Mouse (Mus musculus) lung, postnatal 25 days (tissue): Measurements from ENCODE around the gene Net1.
"Not testable (repeated sequence)": the region's sequence is repeated elsewhere in the genome, so short reads cannot be mapped to it uniquely, and the experiment has no call there.

Source experiments
- DNase-seq: peaks from one replicate; pipeline ENCODE4 v3.0.0; 2022; ENCODE audit warnings: low spot score

Gene Net1

DNA sequence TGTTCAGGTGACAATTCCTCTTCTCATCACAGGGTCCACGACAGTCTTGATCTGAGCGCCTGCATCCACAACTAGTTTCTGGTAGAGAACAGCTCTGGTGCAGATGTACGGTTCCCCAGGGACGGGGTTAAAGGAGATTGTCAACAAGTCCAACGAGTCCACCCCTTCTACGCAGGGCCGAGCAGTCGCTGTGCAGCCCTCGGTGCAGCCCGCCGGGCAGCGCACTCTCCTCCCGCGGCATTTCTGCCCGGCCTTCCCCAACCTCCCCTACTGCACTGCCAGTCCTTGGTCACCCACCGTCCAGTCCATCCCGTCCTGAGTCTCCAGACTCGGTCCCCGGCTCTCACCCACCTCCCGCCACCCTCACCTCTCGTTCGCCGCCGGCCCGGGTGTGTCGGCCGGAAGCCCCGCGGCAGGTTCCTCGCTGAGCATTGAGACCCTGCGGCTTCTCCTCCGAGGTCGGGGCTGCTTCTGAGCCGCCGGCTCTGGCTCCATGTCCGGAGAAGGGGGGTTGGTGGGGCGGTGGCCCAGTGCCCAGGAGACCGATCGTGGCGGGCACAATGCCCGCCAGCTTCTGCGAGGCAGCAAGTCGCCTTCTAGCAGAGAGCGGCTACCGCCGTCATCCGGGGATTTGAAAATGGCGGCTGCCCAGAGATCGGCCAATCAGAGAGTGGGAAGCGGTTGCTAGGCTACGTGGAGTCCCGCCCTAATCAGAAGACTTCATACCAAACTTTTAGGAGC lies at the start of gene Net1, which contains the start of gene Tubal3:
Net1 (minus strand) TSS at position 650 of the 741 bp plus-strand sequence.
Tubal3 (plus strand) TSS at position 704 of the 741 bp plus-strand sequence.
- peak; percentile 88 for DNase-seq

DNA sequence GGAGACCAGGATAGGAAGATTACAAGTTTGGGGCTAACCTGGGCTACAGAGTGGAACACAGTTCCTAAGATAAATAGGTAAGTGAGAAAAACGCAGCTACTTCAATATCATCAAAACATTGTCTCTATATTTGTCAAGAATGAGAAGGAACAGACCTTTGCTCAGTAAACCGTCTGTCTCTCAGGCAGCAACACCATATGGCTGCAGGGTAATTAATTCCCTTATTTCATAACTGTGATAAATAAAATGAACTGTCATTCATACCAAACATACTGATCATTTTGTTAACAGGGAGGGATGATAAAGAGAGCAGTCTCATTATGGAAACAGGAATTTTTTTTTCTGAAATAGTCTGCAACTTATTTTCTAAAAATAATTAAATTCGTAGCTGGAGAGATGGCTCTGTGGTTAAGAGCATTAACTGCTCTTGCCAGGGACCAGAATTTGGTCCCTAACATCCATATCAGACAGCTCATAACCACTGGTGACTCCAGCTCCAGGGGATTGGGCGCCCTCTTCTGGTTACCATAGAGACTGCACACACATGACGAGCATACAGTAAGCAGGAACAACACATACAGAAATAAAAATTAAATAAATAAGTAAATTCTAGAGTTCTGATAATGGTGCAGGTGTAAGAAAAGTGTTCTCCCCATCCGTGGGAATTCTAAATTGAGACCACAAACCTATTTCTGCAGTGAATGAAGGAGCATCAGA lies 33.3 kb upstream of the Net1 start:
- DNase-seq, result no peak

DNA sequence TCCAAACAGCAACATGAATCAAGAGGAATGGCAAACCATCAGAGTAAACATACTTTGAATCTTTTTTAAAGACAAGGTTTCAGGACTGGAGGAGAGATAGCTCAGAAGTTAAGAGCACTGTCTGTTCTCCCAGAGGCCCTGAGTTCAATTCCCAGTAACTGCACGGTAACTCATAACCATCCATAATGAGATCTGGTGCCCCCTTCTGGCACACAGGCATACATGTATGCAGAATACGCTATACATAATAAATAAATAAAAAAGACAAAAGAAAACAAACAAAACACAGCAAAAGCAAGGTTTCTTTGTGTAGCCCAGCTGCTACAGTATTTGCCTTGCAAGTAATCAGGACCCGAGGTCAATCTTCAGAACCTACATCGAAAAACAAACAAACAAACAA lies 31.5 kb upstream of the Net1 start:
- DNase-seq, result no peak

DNA sequence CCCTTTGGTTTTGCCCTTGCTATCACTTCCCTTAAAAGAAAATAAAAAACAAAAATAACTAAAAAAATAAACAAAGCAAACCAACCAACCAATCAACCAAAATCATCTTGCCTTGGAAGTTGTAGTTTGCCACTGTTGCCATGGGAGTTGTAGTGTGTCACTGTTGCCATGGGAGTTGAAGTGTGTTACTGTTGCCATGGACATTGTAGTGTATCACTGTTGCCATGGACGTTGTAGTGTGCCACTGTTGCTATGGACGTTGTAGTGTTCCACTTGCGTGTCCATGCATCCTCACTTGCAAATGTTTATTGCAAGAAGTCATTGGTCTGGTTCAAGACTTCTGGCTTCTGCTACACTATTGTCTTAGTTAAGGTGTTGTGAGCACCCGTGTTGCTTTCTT lies 29.2 kb upstream of the Net1 start:
- DNase-seq, result no peak

DNA sequence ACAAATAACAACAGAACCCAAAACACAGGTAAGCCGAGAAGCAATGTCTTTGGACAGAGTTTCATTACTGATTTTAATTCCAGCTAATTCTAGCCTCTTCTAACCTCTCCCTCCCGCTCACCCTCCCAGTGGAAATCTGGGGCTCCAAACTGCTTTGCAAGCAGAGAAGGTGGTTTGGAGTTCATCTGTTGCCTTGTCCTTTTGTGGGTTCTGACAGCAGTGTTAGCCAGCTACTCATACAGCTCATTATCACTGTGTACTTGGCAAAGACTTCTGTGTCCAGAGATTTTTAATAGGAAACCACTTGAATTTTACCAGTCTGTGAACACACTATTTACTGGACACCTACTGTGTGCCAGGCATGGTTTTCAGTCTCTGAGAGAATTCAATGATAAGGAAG lies 27.2 kb upstream of the Net1 start, which contains the start of gene Ucn3:
Ucn3 (minus strand) TSS at position 101 of the 400 bp plus-strand sequence.
- DNase-seq, result no peak

DNA sequence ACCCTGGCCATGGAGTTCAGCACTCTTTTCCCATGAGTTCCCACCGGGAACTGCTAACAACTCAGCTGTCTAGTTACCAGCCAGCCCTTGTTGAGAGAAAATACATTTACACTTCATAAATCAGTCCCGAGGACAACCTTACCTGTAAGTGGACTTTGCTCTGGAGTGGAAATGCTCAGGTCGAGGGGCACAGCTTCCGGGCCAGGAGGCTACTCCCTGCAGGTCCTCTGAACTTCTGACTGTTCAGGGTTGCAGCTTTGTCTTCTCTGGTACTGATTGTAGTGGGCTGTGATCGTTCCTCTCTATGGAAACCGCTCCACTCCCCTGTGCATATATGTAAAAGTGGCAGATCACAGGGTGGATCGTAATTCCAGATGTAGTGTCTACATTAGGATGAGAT lies 26.7 kb upstream of the Net1 start:
- DNase-seq, result no peak

DNA sequence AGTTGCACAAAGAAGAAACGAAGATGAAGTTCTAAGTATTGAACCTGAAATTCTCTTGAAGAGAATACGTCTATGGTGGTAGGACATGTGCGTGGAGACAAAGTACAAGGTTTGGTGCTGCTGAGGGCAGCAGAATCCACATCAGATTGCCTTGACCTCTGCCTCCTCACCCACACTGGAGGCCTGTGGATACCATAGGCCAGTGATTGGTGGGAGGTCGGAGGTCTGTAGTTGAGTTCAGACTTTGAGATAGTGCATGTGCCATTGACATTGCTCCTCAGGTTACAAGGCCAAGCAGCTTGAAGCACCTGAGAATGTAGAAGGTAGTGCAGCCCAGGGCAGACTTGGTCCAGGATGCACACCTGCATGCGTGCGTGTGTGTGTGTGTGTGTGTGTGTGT lies 8.0 kb upstream of the Net1 start:
- no peak for DNase-seq

DNA sequence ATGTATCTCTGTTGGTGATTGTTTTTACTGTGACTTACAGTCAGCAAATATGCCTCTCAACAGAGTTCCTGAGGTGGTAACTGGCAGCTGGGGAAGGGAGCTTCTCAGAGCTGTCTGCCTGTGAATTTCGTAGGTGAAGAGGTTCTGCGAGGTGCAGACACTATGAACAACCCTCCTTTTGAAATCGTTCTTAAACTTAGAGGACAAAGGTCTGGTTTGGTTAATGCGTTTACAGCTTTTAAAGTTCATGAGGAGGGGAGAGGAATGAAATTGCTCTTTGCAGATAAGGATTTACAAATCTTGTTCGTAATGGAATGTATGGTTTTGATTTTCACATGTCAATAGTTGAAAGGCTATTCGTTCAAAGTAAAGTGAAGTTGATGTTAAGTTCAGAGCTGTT lies 7.6 kb upstream of the Net1 start:
- no peak for DNase-seq

DNA sequence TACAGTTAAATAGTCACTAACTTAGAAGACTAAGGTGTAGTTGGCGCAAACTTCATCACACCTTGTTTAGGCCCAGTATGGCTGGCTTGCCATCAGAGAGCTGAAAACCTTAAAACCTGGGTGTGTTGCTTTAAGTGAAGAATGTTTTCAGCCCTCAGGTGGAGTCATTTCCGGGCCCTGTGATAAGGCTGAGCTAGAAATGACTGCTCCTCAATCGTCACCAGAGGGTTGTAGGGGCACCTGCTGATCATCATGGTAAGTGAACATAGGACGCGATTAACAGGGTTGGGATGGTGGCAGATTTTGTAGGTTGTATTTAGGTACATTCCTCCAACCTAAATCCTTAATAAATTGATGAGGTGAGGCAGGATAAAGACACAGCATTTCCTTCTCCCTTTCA lies 6.5 kb upstream of the Net1 start:
- DNase-seq, result no peak

DNA sequence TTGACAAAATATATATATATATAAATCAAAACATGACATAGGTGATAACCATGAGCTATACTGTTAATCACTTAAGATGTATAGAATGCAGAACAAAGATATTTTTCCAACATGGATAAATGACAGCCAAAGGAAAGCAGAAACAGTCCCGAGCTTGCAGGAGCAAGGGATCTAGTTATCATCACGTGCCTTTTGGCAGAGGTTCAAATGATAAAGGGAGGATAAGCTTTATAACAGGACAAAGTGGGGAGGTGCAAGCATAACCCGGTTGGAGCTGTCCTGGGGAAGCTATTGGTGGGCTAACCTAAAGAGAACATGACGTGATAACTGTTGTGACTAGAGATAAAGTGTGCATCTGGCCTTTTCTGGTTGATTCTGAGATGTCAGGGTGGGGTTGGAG lies 4.5 kb downstream of the Net1 start:
- DNase-seq, result no peak

DNA sequence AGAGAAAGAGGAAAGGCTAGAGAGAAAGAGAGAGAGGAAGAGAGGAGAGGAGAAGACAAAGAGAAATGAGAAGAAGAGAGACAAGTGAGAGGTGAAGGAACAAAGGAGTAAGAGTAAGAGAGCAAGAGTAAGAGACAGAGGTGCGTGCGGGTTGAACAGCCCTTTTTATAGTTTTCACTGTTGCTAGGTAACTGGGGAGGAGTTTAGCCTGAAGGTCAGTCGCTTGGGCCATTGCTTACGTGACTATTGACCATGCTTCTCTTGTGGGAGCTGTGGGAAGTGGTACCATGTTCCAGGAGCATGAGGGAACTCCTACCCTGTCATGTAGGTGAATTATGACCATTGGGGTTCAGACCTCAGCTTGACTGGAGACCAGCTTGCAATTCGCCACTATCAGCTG lies 7.7 kb downstream of the Net1 start:
- DNase-seq, result no peak

DNA sequence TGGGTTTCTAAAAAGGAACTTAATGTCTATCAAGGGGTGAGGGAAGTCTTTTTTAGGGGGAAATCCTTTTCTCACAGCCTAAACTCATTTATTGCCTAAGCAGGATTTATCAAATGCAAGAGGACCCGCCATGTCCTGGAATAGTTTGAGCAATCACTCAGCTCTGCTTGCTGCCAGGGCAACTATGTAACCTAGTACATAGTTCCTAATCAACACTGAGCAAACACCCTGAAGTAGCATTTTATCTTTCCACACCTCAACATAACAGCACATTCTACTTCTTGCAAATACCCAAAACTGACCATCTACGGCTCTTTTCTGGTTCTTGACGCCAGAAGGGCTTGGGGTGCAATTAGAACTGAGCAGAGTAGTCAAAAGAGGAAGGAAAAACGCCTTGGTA lies 9.8 kb downstream of the Net1 start:
- DNase-seq, result peak; percentile 36

DNA sequence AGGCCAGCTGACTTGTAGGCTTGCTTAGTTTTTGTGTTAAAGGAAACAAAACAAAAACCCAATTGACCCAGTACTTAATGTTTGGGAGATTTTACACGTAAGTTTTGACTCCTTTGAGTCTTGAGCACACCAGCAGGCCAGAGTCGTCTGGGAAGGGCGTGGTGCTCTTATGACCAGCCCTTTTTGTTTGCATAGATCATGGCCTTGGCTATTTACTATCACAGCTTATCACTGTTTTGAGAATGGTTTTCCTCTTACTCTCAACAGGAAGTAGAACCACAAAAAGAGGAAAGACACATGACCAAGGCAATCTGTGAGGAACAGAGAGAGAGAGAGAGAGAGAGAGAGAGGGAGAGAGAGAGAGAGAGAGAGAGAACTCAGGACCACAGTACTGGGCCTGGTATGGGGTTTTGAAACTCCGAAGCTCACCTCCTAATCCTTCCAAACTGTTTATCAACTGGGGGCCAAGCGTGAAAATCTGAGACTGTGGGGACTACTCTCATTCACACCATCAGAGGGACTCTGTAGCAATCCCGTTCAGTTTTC lies 10.8 kb downstream of the Net1 start:
- DNase-seq, result no peak

DNA sequence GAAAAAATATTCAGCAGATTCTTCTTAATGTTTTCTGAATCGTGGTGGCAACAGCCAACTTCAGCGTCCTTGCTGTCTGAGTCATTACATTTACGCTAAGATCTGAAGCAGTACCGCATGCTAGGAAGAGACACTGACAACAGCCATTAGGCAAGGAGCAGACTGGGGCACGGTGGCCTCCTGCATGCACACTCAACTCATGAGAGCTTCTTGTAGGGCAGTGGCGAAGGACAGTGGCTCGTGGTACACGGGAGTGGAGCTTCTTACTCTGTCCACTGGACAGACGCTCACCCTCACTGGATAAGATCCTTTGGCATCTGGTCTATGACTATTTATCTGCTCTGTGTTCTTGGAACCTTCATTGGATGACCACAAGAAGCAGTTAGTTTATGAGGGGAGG lies 18.7 kb downstream of the Net1 start:
- no peak for DNase-seq

DNA sequence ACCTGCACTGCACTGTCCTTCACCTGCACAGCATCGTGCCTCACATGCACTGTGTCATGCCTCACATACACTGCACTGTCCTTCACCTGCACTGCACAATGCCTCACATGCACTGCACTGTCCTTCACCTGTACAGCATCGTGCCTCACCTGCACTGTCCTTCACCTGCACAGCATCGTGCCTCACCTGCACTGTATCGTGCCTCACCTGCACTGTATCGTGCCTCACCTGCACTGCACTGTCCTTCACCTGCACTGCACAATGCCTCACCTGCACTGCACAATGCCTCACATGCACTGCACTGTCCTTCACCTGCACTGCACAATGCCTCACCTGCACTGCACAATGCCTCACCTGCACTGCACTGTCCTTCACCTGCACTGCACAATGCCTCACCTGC lies 19.8 kb downstream of the Net1 start:
- DNase-seq, result not testable (repeated sequence)

DNA sequence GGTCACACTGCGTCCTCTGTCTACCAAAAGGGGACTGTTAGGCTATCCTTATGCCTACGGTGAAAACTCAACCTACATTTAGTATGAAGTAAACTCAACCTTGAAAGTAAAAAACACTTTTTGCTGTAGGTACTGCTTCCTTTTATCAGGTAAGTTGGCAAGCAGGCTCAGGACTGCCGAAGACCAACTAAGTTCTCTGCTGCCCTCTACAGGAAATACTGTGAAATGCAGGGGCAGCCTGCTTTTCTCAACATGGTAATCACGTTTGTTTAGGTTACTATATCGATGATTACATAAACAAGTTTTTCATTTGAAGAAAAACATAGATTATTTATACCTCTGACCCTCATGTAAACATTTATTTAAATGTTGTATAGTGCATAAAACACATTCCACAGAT lies 21.1 kb downstream of the Net1 start:
- DNase-seq, result peak; percentile 85

DNA sequence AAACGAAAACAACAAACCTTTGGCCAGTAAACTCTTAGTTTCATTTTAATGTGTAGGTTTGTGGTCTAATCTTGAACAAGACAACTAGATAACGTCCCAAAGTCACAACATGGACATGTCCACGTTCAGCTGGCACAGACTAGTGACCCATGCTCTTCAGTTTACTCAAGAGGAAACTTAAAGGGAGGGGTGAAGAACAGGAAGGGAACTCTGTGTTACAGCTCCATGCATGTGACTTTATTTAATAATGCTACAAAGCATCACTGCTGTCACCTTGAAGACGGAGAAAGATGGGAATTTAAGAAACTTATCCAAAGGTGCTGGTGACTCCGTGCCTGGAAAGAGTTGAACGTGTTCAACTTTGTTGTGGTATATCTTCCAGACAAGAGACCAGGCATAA lies 22.0 kb downstream of the Net1 start:
- DNase-seq, result peak; percentile 36

DNA sequence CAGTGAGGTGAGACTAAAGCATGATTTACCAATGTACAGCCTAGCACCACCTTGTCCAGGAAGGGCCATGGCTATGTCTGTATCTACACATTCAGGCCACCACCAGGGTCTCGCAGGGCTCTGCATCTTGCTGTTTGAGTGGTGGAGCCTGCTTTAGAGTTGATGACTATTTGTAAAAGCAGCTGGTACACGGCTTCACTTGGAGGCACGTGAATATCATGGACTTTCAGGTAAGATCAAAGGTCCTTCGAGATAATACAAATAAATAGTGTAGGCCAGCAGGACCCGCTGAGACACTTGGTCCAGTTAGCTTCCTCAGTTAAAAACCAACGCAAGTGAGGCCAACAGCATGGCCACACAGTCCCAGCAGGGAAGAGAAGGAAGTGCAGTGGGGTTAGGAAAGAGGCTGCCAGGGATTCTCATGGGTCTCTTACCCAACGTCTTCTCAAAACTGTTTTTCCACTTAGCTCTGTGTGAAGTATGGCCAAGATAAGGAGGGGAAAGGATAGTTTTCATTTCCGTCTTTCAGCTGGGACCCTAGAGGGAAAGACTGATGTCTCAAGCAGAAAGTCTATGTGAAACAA lies 22.5 kb downstream of the Net1 start:
- no peak for DNase-seq

DNA sequence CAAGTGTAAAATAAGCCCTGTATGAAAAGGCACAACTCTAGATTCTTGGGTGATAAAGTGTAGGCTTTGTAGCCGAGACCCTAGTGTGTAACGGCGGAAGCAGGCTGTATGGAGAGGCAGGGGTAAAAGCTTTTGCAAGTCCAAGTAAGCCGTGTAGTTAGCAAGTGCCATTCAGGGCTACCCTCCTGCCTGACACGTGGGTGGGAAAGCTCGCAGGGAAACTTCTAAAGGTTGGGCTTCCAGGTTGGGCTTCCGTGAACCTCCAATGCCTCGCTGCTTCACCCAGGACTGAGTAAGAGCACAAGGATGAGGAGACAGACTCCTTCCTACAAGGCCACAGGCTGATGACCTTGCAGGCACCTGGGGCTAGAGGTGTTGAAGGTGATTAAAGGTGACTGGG lies 23.5 kb downstream of the Net1 start:
- no peak for DNase-seq

DNA sequence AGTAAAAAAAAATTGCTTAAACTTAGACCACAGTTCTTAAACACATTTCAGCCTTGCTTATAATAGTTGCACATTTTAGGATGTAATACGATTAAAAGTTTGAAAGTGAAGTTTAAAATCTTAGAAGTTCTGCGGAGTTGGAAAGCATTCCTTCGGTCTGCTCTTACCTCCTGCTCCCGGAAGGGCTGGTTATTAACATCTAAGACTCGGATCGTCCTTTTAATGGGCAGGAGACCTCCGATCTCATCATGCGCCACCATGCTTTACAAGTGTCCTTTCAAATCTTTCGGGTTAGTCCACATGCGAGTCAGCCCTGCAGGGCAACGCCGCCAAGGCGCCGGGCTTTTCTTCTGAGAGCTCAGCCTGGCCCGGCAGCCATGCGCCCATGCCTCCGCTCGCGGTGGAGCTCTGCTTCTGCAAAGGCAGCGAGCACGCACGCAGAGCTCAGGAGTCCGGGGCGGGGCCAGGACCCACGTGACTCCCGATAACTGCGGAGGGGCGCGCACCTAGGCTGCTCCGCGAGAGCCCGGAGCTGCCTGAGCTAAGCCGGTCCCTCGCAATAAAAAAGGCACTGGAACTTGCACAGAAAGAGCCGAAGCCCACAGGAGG lies 24.8 kb downstream of the Net1 start:
- peak; percentile 95 for DNase-seq

DNA sequence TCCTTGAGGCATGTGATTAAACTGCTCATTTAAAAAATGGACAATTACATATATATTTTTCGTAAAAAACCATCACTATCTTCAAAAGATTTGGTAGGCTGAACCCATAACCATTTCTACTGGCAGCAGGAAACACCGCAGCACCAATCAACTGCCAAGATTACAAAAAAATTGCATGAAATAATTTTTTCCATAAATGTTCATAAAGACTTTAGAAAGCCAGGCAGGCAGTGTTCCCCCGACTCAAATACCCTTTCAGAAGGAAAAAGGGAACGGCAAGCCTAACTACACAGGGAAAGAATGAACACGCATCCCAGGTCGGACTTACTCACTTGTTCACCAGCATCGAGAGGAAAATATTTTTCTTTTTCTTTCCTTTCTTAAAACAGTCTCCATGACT lies 25.4 kb downstream of the Net1 start:
- no peak for DNase-seq

DNA sequence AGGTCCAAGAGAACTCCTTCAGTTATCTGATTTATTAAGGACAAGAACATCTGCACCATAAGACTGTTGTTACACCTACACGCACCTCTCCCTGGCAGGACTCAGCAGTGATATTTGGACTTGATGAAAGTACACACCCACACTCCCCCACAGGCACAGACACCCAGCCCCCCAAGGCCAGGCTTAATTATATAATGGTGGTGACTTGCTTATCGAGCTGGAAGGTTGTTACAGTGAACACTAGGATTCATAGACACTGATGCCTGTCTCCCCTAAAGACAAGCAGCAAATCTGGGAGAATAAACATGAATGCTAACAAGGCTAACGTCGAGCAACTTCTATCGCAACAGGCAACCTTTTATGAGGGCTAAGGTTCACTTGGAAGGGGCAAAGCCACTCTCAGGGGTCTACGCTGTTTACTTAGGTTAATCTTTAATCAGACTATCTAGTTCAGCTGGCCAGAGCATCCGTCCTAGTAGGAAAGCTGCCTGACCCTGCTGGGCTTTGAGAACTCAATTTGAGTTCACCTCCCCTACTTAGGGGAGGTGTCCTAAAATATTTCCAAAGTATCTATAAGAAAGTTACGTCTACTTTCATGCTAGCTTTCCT lies 26.4 kb downstream of the Net1 start:
- no peak for DNase-seq
